Comparison of ENCODE assay signal across 23 mouse cellular contexts in the genomic region with DNA sequence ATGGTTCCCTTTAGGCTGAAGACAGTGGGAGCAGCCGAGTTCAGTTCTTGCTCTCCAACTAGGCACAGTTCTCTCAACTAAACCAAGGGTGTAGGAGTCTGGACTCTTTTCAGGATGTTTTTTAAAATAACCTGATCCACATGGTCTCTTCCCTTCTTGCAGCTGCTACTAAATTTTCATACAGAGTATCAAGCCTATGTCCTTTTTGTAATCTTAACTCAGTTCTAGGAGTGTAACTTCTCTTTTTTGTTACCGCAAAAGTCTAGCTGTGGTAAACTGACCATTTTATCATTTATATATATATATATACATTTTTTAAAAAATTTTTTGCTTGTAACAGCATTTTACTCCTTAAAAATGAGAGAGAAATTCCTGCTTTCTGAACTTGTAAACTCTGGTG. TPM values are rescaled to one million over a fixed set of nuclear protein-coding genes. Genes with fewer than 3 reads are reported as not detected.
A peak's percentile ranks its signal among the peaks of the same experiment; 100 is the strongest.
DNase-seq lines count a peak whose midpoint lies in the region; ATAC-seq and TF ChIP-seq lines count a peak whose summit lies in the region.
"Had no signal": no experiment of that assay in that cellular context is flagged by ENCODE, and none has a peak within 500 bp of the region (broad histone marks: within the 10 kb centered on the region; RNA-seq: fewer than 3 reads in every experiment).

No protein-coding gene starts in this region.

- H3K4me1 ChIP-seq in bone marrow macrophage, adult 2 months (ENCODE audit: control insufficient read depth, insufficient read depth, low read length): peaks cover 21% of the 10 kb centered on the region

- DNase-seq in frontal cortex, adult 2 months (ENCODE audit: extremely low spot score in 1 of 2, low spot score in 1 of 2): no peak
- DNase-seq in heart, adult 11 months: no peak
- no peak for DNase-seq in ovary, postnatal 14 days (ENCODE audit: low spot score)
- DNase-seq: adrenal gland, adult 2 months; adrenal gland, postnatal 14 days; cerebellum, adult 11-12 months; cerebellum, adult 8-10 months; cerebellum, postnatal 14 days; forebrain, postnatal 0 days; gastrocnemius, postnatal 14 days; heart, adult 2 months; heart, postnatal 14 days; heart, postnatal 4 days had no signal

- no peak for TF ChIP-seq POLR2A in bone marrow macrophage, adult 2 months (IDR thresholded peaks at IDR 0.05; ENCODE audit: borderline replicate concordance, low read depth, low read length)

- no peak overlapping the region for H3K4me3 ChIP-seq in bone marrow macrophage, adult 2 months (ENCODE audit: insufficient read depth, low read length)
- H3K4me3 ChIP-seq: embryonic facial prominence, embryonic 12.5 days; embryonic facial prominence, embryonic 15.5 days; heart, adult 2 months; heart, embryonic 10.5 days; heart, embryonic 13.5 days; hindbrain, embryonic 15.5 days had no signal

- peak; percentile 57; the same call in 1 of the 2 replicates for ATAC-seq in frontal cortex, adult (ENCODE audit: low TSS enrichment)
- ATAC-seq in megakaryocyte progenitor cell, adult 5-6 weeks (replicated peaks; ENCODE audit: poor library complexity): 0 out of 2 replicates have a peak, but pooled peaks have one; percentile 9
- ATAC-seq: forebrain, embryonic 14.5 days; forebrain, postnatal 0 days; intestine, postnatal 0 days had no signal

- TF ChIP-seq CTCF in bone marrow macrophage, adult 2 months (IDR thresholded peaks at IDR 0.05; ENCODE audit: low read depth, low read length): no peak

- H3K27ac ChIP-seq in bone marrow macrophage, adult 2 months (ENCODE audit: insufficient read depth, low read depth, low read length): peak overlapping the region; percentile 18; the same call in 1 of the 2 replicates
- H3K27ac ChIP-seq: embryonic facial prominence, embryonic 12.5 days; embryonic facial prominence, embryonic 15.5 days; heart, adult 2 months; heart, embryonic 10.5 days; heart, embryonic 13.5 days; hindbrain, embryonic 15.5 days had no signal

RNA-seq across cellular contexts. Expression of a gene that starts 6.7 kb away (rescaled TPM):
- 179 and 186 TPM in 2 replicates for polyA plus RNA-seq in frontal cortex, adult 2 months (2012; rRNA removed)
- 159 and 170 TPM in 2 replicates for polyA plus RNA-seq in bone marrow macrophage, adult 2 months (2012; ENCODE audit: insufficient read depth, insufficient read length, missing spikeins)
- total RNA-seq in megakaryocyte progenitor cell, adult 5-6 weeks (2015): 268 and 287 TPM in 2 replicates
- 156 and 192 TPM in 2 replicates for total RNA-seq in megakaryocyte progenitor cell, adult 5-6 weeks (2017)

RNA-seq across cellular contexts. Expression of a gene that starts 14.0 kb away (rescaled TPM):
- polyA plus RNA-seq in frontal cortex, adult 2 months (2012; rRNA removed): 39.0 and 54.8 TPM in 2 replicates
- 0.97 and 2.1 TPM in 2 replicates for polyA plus RNA-seq in bone marrow macrophage, adult 2 months (2012; ENCODE audit: insufficient read depth, insufficient read length, missing spikeins)
- total RNA-seq in megakaryocyte progenitor cell, adult 5-6 weeks (2015): 0.30 and 1.5 TPM in 2 replicates
- total RNA-seq in megakaryocyte progenitor cell, adult 5-6 weeks (2017): 0.47 TPM in 1 of 2 replicates, not detected in the other

RNA-seq across cellular contexts. Expression of a gene that starts 29.0 kb away (rescaled TPM):
- 70.0 and 74.0 TPM in 2 replicates for polyA plus RNA-seq in frontal cortex, adult 2 months (2012; rRNA removed)
- 5.9 and 7.7 TPM in 2 replicates for polyA plus RNA-seq in bone marrow macrophage, adult 2 months (2012; ENCODE audit: insufficient read depth, insufficient read length, missing spikeins)
- total RNA-seq in megakaryocyte progenitor cell, adult 5-6 weeks (2015): 223 and 244 TPM in 2 replicates
- 283 and 290 TPM in 2 replicates for total RNA-seq in megakaryocyte progenitor cell, adult 5-6 weeks (2017)

RNA-seq across cellular contexts. Expression of a gene that starts 29.2 kb away (rescaled TPM):
- polyA plus RNA-seq in frontal cortex, adult 2 months (2012; rRNA removed): 193 and 205 TPM in 2 replicates
- polyA plus RNA-seq in bone marrow macrophage, adult 2 months (2012; ENCODE audit: insufficient read depth, insufficient read length, missing spikeins): 57.4 and 58.5 TPM in 2 replicates
- 15.8 and 16.3 TPM in 2 replicates for total RNA-seq in megakaryocyte progenitor cell, adult 5-6 weeks (2015)
- 30.5 and 45.4 TPM in 2 replicates for total RNA-seq in megakaryocyte progenitor cell, adult 5-6 weeks (2017)

RNA-seq across cellular contexts. Expression of a gene that starts 35.4 kb away (rescaled TPM):
- 67.6 and 68.4 TPM in 2 replicates for polyA plus RNA-seq in frontal cortex, adult 2 months (2012; rRNA removed)
- 28.1 and 29.1 TPM in 2 replicates for polyA plus RNA-seq in bone marrow macrophage, adult 2 months (2012; ENCODE audit: insufficient read depth, insufficient read length, missing spikeins)
- total RNA-seq in megakaryocyte progenitor cell, adult 5-6 weeks (2015): 22.9 and 23.6 TPM in 2 replicates
- total RNA-seq in megakaryocyte progenitor cell, adult 5-6 weeks (2017): 27.2 and 27.9 TPM in 2 replicates

Comparison
In these comparisons a context has a peak if more than half of its experiments do, and no peak if none do; other contexts are left out.
1. RNA of a gene that starts 14.0 kb away (polyA plus RNA-seq): 39.0 to 54.8 TPM in frontal cortex, adult 2 months; 0.97 to 2.1 TPM in bone marrow macrophage, adult 2 months; every median in the first group is over 10 times any median in the second.